Mouse (Mus musculus) embryo, embryonic 11 days (tissue): ENCODE measurements around the gene Kmo.

ENCODE experiments used
- DNase-seq: peaks from one replicate; pipeline ENCODE4 v3.0.0-alpha.2; 2015

Gene Kmo

GRCm38 (mm10) chr1:175699796-175700195 is 79.6 kb downstream of the Kmo start:
- no peak for DNase-seq

GRCm38 (mm10) chr1:175701145-175701544 is 81.0 kb downstream of the Kmo start:
- no peak for DNase-seq

GRCm38 (mm10) chr1:175707599-175707998 is 87.4 kb downstream of the Kmo start:
- DNase-seq: no peak

GRCm38 (mm10) chr1:175708013-175708412 is 87.8 kb downstream of the Kmo start:
- no peak for DNase-seq
